Mouse (Mus musculus): ENCODE data around the gene Polr3h.

DNA sequence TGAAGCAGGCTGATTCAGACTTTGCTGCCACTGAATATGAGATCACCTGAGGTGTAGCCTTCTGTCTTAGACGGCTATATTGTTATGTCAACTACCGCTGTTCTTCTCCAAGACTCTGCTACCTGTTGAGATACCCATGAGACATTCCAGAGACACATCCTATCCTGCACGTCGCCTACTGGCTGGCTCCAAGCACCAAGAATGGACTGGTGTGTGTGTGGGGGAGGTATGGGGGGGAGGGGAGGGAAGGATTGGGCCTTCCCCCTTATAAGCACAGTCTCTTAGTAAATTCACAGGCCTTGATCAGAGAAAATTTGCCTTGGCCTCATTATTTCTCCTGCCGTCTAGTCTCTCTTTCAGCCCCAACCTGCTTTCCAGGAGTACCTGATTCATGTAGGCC lies 41.8 kb upstream of the Polr3h start:
- TF ChIP-seq CTCF (IDR thresholded peaks at IDR 0.05; ENCODE audit: extremely low read depth, insufficient read depth, insufficient read length, insufficient replicate concordance): no peak
- no peak for TF ChIP-seq POLR2A (IDR thresholded peaks at IDR 0.05; ENCODE audit: low read depth, low read length)

Data from spleen, adult 2 months (tissue).